Mouse (Mus musculus): Measurements from ENCODE around the gene Serpina1c.
"Not testable (repeated sequence)": the region's sequence is repeated elsewhere in the genome, so short reads cannot be mapped to it uniquely, and the experiment has no call there.

Gene Serpina1c

GRCm38 (mm10) chr12:103904837-103905340, at the start of gene Serpina1c:
Gene Serpina1c (minus strand): TSS chr12:103904887.
- not testable (repeated sequence) for DNase-seq

- not testable (repeated sequence) for DNase-seq
These were observed 48.3 kb upstream of the Serpina1c start for GRCm38 (mm10) chr12:103952972-103953371.

- no peak for DNase-seq
These were observed 41.6 kb upstream of the Serpina1c start for GRCm38 (mm10) chr12:103946243-103946642.

- not testable (repeated sequence) for DNase-seq
These were observed 4.5 kb upstream of the Serpina1c start for GRCm38 (mm10) chr12:103909181-103909580.

GRCm38 (mm10) chr12:103907746-103908145, 3.1 kb upstream of the Serpina1c start:
- DNase-seq = not testable (repeated sequence)

GRCm38 (mm10) chr12:103901929-103902328, 2.8 kb downstream of the Serpina1c start:
- not testable (repeated sequence) for DNase-seq

GRCm38 (mm10) chr12:103866873-103867272, 37.8 kb downstream of the Serpina1c start:
- not testable (repeated sequence) for DNase-seq

GRCm38 (mm10) chr12:103863101-103863974, 41.3 kb downstream of the Serpina1c start, which contains the start of gene Serpina1a:
Gene Serpina1a (minus strand): TSS chr12:103863562.
- DNase-seq = not testable (repeated sequence)

GRCm38 (mm10) chr12:103860976-103861375, 43.7 kb downstream of the Serpina1c start:
- no peak for DNase-seq

- DNase-seq = not testable (repeated sequence)
These were observed 44.1 kb downstream of the Serpina1c start for GRCm38 (mm10) chr12:103860571-103860970.

GRCm38 (mm10) chr12:103859584-103859983, 45.1 kb downstream of the Serpina1c start:
- DNase-seq = not testable (repeated sequence)

- not testable (repeated sequence) for DNase-seq
These were observed 51.7 kb downstream of the Serpina1c start for GRCm38 (mm10) chr12:103853032-103853431.

Data from embryo, embryonic 11 days (tissue).